Mouse (Mus musculus) natural killer cell, adult 2 months (primary cell): ENCODE measurements around the gene Prdm15.

ENCODE experiments used
- DNase-seq, 2 experiments: peaks; one replicate each; pipeline ENCODE4 v3.0.0; 2022; ENCODE audit warnings: low spot score in 2 of 2

Prdm15 gene

GRCm38 (mm10) chr16:97752316-97752941, 99.2 kb downstream of the Prdm15 start:
- no peak for DNase-seq

- no peak for DNase-seq
Measured at GRCm38 (mm10) chr16:97751884-97752283, 99.8 kb downstream of the Prdm15 start.

GRCm38 (mm10) chr16:97748421-97748820, 103.2 kb downstream of the Prdm15 start:
- DNase-seq, result no peak
